Mouse (Mus musculus): ENCODE measurements around the gene Smurf1.

Gene Smurf1

GRCm38 (mm10) chr5:144872326-144872725 lies 93.3 kb downstream of the Smurf1 start:
- in situ Hi-C loops (cut with MboI, MseI), result loop anchor here in 1 of 2 experiments (10.0 kb wide), 1 partner anchor 102 kb away; no protein-coding TSS in a partner anchor

- in situ Hi-C loops (cut with MboI, MseI), result loop anchor here in 1 of 2 experiments (10.0 kb wide), 1 partner anchor 103 kb away; no protein-coding TSS in a partner anchor
Measured at GRCm38 (mm10) chr5:144871775-144872174, 93.9 kb downstream of the Smurf1 start.

DNA sequence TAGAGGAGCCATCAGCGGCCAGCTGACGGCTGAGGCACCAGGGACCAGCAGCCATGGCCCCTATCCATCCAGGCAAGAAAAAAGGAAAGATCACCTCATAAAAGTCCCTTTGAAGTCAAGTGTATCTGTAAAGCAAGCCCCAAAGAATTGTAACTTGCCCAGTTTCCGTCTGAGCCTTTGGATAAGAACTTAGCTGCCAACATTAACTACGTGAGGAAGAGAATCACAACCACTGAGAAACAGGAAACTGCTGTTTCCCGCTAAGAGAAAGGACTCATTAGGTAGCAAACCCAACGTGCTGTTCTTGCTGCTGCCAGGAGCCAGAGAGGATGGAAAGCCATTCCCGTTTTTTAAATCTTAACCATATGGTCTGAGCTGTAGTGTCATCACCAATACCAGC lies 94.9 kb downstream of the Smurf1 start:
- in situ Hi-C loops (cut with MboI, MseI), result loop anchor here in 1 of 2 experiments (10.0 kb wide), 1 partner anchor 104 kb away; no protein-coding TSS in a partner anchor

GRCm38 (mm10) chr5:144869466-144869865 lies 96.2 kb downstream of the Smurf1 start:
- in situ Hi-C loops (cut with MboI, MseI), result no loop called here

DNA sequence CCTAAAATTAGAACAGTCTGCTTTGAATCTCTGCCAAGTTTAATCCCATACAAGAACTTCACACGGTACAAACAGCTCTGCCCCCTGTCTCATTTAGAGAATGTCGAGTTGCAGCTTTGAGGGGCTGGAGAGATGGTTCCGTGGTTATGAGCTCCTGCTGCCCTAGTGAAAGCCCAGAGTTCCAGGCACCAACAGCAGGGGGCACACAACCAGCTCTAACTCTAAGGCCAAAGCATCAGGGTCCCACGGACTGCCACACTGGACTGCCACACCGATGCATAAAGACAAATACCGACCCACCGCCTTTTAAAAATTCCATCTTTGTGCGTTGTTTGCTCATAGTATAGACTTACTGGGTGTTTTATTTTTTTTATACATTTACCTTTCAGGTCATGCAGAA lies 98.7 kb downstream of the Smurf1 start:
- in situ Hi-C loops (cut with MboI, MseI), result no loop called here

DNA sequence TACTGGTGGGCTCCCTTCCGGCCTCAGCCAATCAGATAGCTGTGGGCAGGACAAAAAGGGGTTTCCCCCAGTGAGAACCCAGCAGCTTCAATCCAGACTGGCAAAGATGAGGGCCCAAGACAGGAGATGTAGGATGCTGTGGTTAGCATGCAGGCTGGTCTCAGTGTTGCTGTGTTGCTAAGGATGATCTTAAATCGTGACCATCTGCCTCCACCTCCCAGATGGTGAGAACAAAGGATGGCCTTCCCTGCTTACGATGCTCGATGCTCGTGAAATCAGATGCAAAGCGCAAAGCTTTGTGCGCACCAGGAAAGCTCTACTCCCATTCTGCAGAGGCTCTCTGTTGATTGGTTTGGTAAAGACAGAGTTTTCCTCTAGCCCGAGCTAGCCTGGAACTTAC lies 104.7 kb downstream of the Smurf1 start:
- in situ Hi-C loops (cut with MboI, MseI), result no loop called here

GRCm38 (mm10) chr5:144859284-144859683 lies 106.4 kb downstream of the Smurf1 start:
- in situ Hi-C loops (cut with MboI, MseI), result no loop called here

- in situ Hi-C loops (cut with MboI, MseI), result no loop called here
Measured at GRCm38 (mm10) chr5:144858527-144858926, 107.1 kb downstream of the Smurf1 start.

DNA sequence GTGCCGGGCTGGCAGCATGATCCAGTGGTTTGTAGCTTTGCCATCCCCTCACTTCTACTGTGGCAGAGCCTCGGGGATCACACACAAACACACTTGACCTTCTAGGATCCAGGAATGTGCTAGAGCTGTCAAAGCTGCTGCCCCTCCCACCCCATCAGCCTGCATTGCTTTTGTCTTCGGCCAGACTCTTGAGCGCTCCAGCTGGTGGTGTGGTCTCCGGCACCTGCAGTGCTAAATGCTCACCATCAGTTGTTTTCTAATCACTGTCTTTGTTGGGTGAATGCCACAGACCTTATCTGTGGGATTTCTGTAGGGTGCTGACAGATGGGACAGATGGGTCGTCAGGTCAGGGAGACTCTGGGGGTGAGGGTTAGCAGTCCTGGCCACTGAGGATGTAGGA lies 109.7 kb downstream of the Smurf1 start:
- in situ Hi-C loops (cut with MboI, MseI), result no loop called here

- in situ Hi-C loops (cut with MboI, MseI), result no loop called here
Measured at GRCm38 (mm10) chr5:144853931-144854330, 111.7 kb downstream of the Smurf1 start.

GRCm38 (mm10) chr5:144851820-144852219 lies 113.8 kb downstream of the Smurf1 start:
- in situ Hi-C loops (cut with MboI, MseI), result no loop called here

DNA sequence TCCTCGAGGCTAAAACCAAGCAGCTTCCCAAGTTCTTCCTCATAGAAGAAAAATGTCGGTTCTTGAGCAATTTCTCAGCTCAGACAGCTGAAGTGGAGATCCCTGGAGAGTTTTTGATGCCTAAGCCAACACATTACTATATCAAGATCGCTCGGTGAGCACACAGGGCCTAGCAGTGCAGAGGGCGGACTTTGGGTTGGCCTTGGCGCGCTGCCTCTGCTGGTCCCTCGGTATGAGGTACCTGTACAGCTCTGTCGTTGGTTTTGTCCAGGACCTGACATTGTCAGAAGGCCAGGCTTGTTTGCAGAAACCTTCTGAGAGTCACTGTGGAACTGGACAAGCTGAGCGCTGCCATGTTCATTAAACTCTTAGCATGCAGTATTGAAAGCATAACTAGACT lies 115.7 kb downstream of the Smurf1 start:
- in situ Hi-C loops (cut with MboI, MseI), result no loop called here

GRCm38 (mm10) chr5:144848735-144849134 lies 116.9 kb downstream of the Smurf1 start:
- in situ Hi-C loops (cut with MboI, MseI), result no loop called here

DNA sequence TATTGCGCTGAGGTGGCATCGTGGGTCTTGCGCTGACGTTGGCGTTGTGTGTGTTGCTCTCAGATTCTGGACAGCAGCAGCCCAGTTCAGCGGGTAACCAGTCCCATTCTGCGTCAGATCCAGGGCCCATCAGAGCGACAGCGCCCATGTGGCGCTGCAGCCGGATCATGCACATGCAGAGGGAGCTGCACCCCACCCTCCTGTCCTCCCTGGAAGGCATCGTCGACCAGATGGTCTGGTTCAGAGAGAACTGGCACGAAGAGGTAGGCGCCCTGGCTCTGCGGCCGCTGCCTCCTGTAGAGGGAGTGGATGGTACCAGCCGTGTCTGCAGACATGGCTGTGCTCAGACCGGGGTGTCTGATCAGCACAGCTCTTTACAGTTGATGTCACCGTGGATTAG lies 120.3 kb downstream of the Smurf1 start:
- in situ Hi-C loops (cut with MboI, MseI), result no loop called here

GRCm38 (mm10) chr5:144836100-144836499 lies 129.5 kb downstream of the Smurf1 start:
- in situ Hi-C loops (cut with MboI, MseI), result no loop called here

DNA sequence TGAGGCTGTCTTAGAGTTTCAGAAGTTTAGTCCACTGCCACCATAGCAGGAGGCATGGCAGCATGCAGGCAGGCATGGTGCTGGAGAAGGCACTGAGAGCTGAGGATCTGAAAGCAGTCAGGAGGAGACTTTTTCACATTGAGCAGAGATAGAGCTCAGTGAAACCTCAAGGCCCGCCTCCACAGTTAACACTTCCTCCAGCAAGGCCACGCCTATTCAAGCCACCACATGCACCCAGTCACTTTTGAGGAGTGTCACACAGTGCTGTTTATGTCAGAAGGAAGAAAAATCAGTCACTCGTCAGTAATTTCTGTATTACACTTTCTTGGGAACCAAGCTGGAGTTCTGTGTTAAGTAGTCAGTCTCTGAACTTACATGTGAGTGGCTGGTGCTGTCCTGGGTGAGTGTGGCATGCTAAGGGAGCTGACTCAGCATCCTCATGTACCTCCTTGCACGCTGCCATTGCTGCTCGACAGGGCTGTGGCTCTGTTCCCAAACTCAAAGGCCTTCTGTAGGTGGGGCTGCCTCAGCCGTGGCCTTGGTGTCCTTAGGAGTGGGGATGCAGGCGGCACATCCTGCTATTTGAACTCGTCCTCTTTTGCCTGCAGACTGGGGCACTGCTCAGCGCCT lies 133.7 kb downstream of the Smurf1 start:
- in situ Hi-C loops (cut with MboI, MseI), result no loop called here

GRCm38 (mm10) chr5:144829631-144830030 lies 136.0 kb downstream of the Smurf1 start:
- in situ Hi-C loops (cut with MboI, MseI), result no loop called here

GRCm38 (mm10) chr5:144828365-144829102 lies 137.1 kb downstream of the Smurf1 start:
- in situ Hi-C loops (cut with MboI, MseI), result no loop called here
